Mouse (Mus musculus): ENCODE results near the gene Arf4. TPM values are rescaled to one million over a fixed set of nuclear protein-coding genes. Genes with fewer than 3 reads are reported as not detected.

Arf4 gene
- polyA plus RNA-seq (2017; shearing (Covaris generic)), result 100 to 1,000 TPM; 244 to 255 TPM

- ATAC-seq, result peak; percentile 88
These were observed at the start of gene Arf4 for GRCm38 (mm10) chr14:26637851-26638707. Gene Arf4, plus strand, starts transcription at chr14:26638074.

DNA sequence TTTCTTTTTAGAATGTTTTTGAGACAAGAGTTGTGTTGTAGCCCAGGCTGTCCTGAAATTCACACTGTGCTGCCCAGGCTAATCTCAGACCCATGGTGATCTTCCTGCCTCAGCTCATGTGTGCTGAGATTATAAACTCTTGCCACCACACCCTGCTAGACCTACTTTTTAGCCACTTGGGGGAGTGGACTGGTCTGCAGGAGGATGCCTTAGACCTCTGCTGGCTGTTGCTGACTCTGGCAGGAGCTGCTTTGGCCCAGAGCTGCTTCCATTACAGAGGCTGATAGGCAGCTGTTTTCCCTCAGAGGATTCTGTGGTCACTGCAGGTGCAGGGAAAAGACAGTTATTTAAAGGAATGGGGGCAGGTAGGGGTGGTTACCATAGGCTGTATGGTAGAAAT lies 46.5 kb upstream of the Arf4 start:
- ATAC-seq, result no peak

- ATAC-seq, result no peak
These were observed 44.5 kb upstream of the Arf4 start for GRCm38 (mm10) chr14:26593281-26593895.

DNA sequence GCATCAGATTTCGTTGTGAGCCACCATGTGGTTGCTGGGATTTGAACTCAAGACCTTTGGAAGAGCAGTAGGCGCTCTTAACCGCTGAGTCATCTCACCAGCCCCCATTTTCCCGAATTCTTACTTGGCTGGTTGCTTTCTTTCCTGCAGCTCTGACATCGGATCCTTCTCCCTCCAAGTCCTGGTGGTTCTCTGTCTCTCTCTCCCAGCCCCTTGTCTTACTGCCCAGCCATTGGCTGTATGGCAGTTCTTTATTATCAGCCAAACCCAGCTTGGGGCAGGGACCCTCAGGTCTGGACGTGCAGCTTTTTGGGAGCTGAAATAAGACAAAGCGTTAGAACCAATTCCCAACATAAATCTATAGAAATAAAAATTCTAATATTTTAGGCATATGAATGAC lies 42.7 kb upstream of the Arf4 start:
- ATAC-seq, result no peak

DNA sequence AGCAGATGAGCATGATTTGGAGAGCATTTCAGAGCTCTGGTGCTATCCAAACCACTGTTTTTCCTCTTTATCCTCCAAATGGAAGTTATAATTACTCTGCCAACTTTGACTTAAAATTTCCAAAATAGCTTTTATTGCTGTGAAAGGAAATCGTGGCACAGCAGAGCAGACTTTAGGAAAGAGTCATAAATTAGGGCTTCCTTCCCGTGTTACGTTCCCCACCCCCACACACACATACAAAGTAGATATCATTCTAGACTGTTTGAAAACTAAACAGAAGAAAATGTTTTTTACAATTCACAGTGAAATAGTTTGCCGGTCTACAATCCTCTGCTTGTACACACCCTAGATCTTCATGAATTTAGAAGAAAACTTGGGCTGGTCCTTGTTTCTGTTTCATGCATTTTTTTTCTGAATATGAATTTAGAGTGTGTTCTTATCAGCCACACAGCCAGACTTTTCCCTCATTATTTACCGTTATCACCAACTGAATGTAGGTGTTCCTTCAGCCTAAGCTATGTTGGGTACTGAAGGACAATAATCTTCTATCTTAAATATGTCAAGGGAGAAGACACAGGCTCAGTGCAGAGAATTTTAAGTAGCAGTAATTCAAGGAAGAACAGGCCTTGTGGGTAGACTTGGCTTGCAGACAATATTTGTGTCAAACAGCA lies 42.0 kb upstream of the Arf4 start:
- ATAC-seq, result no peak

GRCm38 (mm10) chr14:26605354-26605753 lies 32.5 kb upstream of the Arf4 start:
- ATAC-seq, result no peak

GRCm38 (mm10) chr14:26609674-26610073 lies 28.2 kb upstream of the Arf4 start:
- ATAC-seq, result no peak

GRCm38 (mm10) chr14:26610689-26611088 lies 27.2 kb upstream of the Arf4 start:
- no peak for ATAC-seq

DNA sequence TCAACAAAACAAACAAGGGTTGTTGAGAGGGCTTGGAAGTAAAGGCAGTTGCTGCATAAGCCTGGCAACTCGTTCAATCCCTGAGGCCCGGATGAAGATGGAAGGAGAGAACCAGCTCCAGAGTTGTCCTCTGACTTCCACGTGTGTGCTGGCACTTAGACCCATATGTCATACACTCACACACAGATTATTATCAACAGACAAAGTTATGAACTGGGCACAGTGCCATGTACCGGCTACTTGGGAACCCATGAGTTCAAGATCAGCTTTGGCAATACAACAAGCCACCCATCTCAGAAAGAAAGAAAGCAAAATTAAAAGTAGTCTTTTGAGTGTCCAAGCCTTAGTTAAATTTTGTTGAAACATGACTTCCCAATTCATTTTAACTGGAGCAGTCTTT lies 12.6 kb upstream of the Arf4 start:
- no peak for ATAC-seq

DNA sequence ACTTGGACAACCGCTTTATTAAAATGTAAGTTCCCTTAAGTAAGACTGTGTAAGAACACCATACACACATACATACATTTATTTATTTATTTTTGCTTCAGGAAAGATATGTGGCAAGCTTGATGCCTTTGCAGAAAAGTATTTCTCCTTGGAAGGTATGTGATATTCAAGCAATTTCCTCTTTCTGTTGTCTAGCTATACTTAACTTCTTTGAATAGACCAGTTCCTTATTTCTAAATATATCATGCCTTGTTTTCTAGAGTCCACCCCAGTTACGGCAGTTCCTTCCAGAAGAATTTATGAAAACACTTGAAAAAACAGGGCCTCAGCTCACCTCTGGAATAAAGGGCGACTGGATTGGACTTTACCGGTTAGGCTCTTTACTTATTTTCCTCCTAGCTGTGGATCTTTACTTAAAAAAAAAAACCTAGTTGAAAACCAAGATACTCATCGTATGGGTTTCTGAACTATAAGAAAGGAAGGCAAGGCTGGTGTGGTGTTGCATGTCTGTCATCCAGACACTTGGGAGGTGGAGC lies 11.2 kb upstream of the Arf4 start:
- no peak for ATAC-seq

GRCm38 (mm10) chr14:26637025-26637850 lies 636 bp upstream of the Arf4 start:
- ATAC-seq, result no peak

- ATAC-seq, result peak; percentile 3
These were observed 822 bp downstream of the Arf4 start for GRCm38 (mm10) chr14:26638708-26639084.

DNA sequence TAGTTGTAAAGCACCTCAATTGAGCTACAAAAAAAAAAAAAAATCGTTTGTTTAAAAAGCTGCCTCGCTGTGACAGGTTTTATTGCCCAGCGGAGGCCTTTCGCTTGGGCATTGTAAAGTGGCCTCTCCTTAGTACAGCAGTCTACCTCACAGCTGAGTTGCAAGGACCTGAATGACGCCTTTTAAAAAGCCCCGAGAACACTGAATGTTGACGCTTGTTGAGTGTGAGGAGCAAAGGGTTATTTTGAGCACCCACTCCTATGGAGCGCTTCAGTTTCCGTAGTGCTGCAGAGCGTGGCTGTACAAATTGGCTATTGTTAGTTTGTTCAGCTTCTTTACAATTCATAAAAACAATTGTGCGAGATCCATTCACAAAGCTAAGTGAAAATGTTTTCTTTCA lies 1.4 kb downstream of the Arf4 start:
- ATAC-seq, result no peak

GRCm38 (mm10) chr14:26639961-26640360 lies 2.1 kb downstream of the Arf4 start:
- no peak for ATAC-seq

DNA sequence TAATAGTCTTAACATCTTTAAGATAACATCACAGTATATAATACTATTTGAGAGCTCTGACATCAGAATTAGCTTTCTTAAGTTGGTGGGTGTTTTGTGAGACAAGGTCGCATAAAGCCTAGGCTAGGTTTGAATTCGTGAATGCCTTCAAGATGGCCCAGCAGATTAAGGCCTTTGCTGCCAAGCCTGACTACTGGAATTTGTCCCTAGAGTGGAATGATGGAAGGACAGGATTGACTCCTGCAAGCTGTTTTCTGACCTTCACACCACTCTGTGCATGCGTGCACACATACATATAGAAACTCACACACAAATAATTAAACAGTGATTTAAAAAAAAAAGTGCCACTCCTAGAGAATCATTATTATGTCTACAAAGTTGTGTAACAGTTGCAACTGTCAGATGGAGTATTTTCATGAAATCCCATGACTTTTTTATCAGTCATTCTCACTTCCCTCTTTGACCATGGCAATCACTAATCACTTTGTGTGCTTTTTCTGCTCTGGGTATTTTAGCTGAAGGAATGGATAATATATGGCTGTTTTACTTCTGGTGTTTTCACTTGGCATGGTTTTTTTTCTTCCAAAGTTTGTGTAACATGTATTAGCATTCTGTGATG lies 5.2 kb downstream of the Arf4 start:
- ATAC-seq, result no peak

DNA sequence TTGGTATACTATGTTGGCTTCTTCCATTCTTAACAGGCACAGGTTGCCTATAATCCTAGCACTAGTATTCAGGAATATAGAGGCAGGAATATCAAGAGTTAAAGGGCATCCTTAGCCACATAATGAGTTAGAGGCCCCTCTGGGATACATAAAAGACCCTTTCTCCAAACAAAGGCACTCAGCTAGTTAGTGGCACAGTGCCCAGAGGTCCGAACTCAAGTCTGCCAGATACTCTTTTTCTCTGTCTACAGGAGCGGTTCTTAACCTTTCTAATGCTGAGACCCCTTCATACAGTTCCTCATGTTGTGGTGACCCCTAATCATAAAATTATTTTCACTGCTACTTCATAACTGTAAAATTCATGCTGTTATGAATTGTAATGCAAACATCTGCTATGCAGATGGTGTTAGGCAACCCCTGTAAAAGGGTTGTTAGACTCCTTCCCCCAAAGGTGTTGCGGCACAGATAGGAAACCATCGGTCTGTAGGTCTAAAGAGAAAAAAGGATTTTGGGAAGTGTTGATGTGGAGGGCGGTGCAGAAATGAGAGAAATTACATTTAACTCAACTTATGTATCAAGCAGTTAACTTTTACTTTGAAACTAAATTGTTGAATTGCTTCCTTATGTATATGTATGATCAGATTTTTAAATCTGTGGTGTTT lies 8.2 kb downstream of the Arf4 start:
- no peak for ATAC-seq

GRCm38 (mm10) chr14:26647811-26648210 lies 9.9 kb downstream of the Arf4 start:
- ATAC-seq, result no peak

- peak; percentile 50 for ATAC-seq
These were observed 14.0 kb downstream of the Arf4 start for GRCm38 (mm10) chr14:26651901-26652300.

DNA sequence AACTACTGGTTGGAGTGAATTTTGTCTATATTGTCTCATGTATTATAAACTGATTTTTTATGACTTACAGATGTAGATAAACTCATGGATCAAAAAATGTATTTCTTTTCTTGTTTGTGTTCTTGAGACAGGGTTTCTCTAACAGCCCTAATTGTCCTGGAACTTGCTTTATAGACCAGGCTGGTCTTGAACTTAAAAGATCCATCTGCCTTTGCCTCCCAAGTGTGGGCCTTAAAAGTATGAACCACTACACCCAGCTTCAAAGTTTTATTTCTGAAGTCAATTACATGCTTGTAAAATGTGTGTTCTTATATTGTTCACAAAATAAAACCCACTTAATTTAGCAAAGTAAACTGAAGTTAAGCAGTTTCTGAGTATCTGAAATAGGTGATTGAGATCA lies 20.3 kb downstream of the Arf4 start:
- no peak for ATAC-seq

DNA sequence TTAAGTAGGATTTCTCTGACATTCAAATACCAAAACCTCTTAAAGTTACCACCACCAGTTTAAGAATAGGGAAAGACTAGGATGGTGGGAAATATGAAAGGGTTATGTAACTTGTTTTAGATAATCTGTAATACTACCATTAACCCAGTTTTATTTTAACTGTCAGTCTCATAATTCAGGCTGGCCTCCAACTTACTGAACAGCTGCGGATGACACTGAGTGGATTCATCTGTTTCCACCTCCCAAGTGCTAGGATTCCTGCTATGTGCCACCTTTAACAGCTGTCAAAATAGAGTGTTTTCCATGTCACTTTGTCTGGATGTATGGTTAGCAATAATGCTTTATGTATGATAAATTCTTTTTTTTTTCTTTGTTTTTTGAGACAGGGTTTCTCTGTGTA lies 22.4 kb downstream of the Arf4 start:
- ATAC-seq, result no peak

DNA sequence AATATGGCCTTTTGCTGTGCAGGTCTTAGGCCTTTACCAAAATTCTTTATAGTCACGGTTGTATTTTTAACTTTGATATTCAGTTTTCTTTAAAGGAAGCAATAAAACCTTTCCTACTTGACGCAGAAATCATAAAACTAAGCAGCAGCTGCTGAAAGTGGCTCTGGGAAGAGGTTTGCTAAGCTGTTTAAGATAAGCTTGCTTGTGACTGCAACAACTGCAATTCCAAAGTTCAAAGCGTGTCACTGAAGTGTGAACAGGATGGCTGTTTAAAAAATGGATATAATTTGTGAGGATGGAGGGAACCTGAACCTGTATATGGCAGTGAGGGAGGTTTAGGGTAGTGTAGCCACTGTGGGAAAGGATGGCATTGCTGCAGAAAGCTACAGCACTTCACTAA lies 24.1 kb downstream of the Arf4 start:
- no peak for ATAC-seq

DNA sequence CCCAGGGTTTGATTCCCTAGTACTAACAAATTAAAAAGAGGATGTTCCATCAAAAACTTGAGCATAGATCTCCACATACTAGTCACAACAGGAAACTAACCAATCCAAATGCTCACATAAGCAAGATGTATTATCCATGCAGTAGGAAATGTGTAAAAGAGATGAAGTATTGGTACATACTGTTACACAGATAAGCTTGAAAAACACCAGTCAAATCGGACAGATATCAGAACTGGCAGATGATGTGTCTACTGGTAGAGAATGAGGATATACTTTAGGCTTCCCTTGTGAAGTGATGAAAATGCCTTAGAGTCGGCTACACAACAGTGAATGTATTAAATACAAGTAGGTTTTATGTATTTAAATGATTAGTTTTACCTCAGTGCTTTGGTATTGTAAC lies 24.6 kb downstream of the Arf4 start:
- no peak for ATAC-seq
